Mouse (Mus musculus) adrenal gland, adult 18-20 months (tissue): ENCODE data around the gene Nck2. TPM values are rescaled to one million over a fixed set of nuclear protein-coding genes. Genes with fewer than 3 reads are reported as not detected.

ENCODE experiments used
- DNase-seq, 2 experiments: peaks; one replicate each; pipeline ENCODE4 v3.0.0; 2021 to 2022; ENCODE audit warnings: low spot score in 2 of 2
- total RNA-seq, 2 experiments: library from RNA; stranded (reverse); gene quantifications; 1 replicate in 1 of 2; 2 replicates in 1 of 2; pipeline ENCODE4 v1.2.3; 2021

Nck2 gene
- total RNA-seq, 2 experiments from 2014 or later: 28.6 to 30.8 TPM

- no peak for DNase-seq
Measured at GRCm38 (mm10) chr1:43465957-43466624, 21.7 kb downstream of the Nck2 start.

- no peak for DNase-seq
Measured at GRCm38 (mm10) chr1:43467656-43468055, 23.3 kb downstream of the Nck2 start.

GRCm38 (mm10) chr1:43468207-43468606 lies 23.8 kb downstream of the Nck2 start:
- no peak for DNase-seq

- DNase-seq: no peak
Measured at GRCm38 (mm10) chr1:43468978-43469377, 24.6 kb downstream of the Nck2 start.

GRCm38 (mm10) chr1:43470421-43471179 lies 26.2 kb downstream of the Nck2 start:
- no peak for DNase-seq

- DNase-seq: no peak
Measured at GRCm38 (mm10) chr1:43471180-43472045, 27.0 kb downstream of the Nck2 start.

- no peak for DNase-seq
Measured at GRCm38 (mm10) chr1:43472046-43472649, 27.8 kb downstream of the Nck2 start.

GRCm38 (mm10) chr1:43473734-43474534 lies 29.6 kb downstream of the Nck2 start:
- peak in 1 of 2 experiments; percentile 19 for DNase-seq

- DNase-seq: peak in 1 of 2 experiments; percentile 33
Measured at GRCm38 (mm10) chr1:43474535-43475409, 30.4 kb downstream of the Nck2 start.

- DNase-seq: no peak
Measured at GRCm38 (mm10) chr1:43477954-43478353, 33.6 kb downstream of the Nck2 start.

GRCm38 (mm10) chr1:43485204-43485603 lies 40.8 kb downstream of the Nck2 start:
- DNase-seq: no peak

GRCm38 (mm10) chr1:43486500-43486899 lies 42.1 kb downstream of the Nck2 start:
- no peak for DNase-seq

- no peak for DNase-seq
Measured at GRCm38 (mm10) chr1:43486956-43487722, 42.8 kb downstream of the Nck2 start.

GRCm38 (mm10) chr1:43489311-43489710 lies 44.9 kb downstream of the Nck2 start:
- DNase-seq: no peak

- DNase-seq: no peak
Measured at GRCm38 (mm10) chr1:43491506-43492269, 47.3 kb downstream of the Nck2 start.

GRCm38 (mm10) chr1:43492803-43493437 lies 48.5 kb downstream of the Nck2 start:
- DNase-seq: no peak

GRCm38 (mm10) chr1:43496051-43496450 lies 51.7 kb downstream of the Nck2 start:
- DNase-seq: no peak
